In genomic region chr5:120427451-120427938, GRCm38 (mm10) we compare ENCODE assay signal across 17 mouse cellular contexts. TPM values are rescaled to one million over a fixed set of nuclear protein-coding genes. Genes with fewer than 3 reads are reported as not detected.
DNase-seq lines count a peak whose midpoint lies in the region; ATAC-seq and TF ChIP-seq lines count a peak whose summit lies in the region.
"Had no signal": no experiment of that assay in that cellular context is flagged by ENCODE, and none has a peak within 500 bp of the region (broad histone marks: within the 10 kb centered on the region; RNA-seq: fewer than 3 reads in every experiment).

No protein-coding gene starts in this region.

- DNase-seq in brain, embryonic 14.5 days (ENCODE audit: low read depth) = peak; percentile 81
- DNase-seq in forebrain, embryonic 11.5 days (ENCODE audit: low spot score) = peak; percentile 66
- no peak for DNase-seq in hindbrain, embryonic 14.5 days (ENCODE audit: low spot score)
- DNase-seq in midbrain, embryonic 14.5 days = peak; percentile 74
- DNase-seq in lung, postnatal 0 days (ENCODE audit: low spot score) = no peak
- no peak for DNase-seq in layer of hippocampus, adult 8-10 months (ENCODE audit: low spot score in 2 of 2)
- no peak for DNase-seq in gastrocnemius, postnatal 14 days
- DNase-seq: cerebellum, adult 8-10 months; gastrocnemius, postnatal 10 days; liver, embryonic 13.5 days had no signal

- H3K4me3 ChIP-seq in forebrain, embryonic 11.5 days (ENCODE audit: low read depth, low read length) = peak overlapping the region; percentile 24; the same call in 1 of the 2 replicates
- H3K4me3 ChIP-seq in hindbrain, embryonic 14.5 days (replicated peaks; ENCODE audit: low read length) = peak overlapping the region; percentile 35
- peak overlapping the region; percentile 44 for H3K4me3 ChIP-seq in midbrain, embryonic 14.5 days (replicated peaks; ENCODE audit: low read depth, low read length)
- H3K4me3 ChIP-seq in lung, postnatal 0 days (ENCODE audit: low read depth, low read length) = no peak overlapping the region
- H3K4me3 ChIP-seq: liver, embryonic 13.5 days had no signal

- no peak for TF ChIP-seq EP300 in lung, postnatal 0 days (IDR thresholded peaks at IDR 0.05)

- H3K27me3 ChIP-seq in forebrain, embryonic 11.5 days (ENCODE audit: control insufficient read depth, insufficient read depth, low read length) = peaks cover 84% of the 10 kb centered on the region
- H3K27me3 ChIP-seq in hindbrain, embryonic 14.5 days (ENCODE audit: control insufficient read depth, insufficient read depth, low read length) = peaks cover 81% of the 10 kb centered on the region
- peaks cover 67% of the 10 kb centered on the region for H3K27me3 ChIP-seq in midbrain, embryonic 14.5 days (ENCODE audit: control insufficient read depth, insufficient read depth, low read length)
- peaks cover 85% of the 10 kb centered on the region for H3K27me3 ChIP-seq in lung, postnatal 0 days (replicated peaks; ENCODE audit: insufficient read depth, low read length)

- H3K9me3 ChIP-seq in forebrain, embryonic 11.5 days (ENCODE audit: control insufficient read depth, low read length) = no peaks in the 10 kb centered on the region
- no peaks in the 10 kb centered on the region for H3K9me3 ChIP-seq in hindbrain, embryonic 14.5 days (ENCODE audit: control insufficient read depth, low read length)
- no peaks in the 10 kb centered on the region for H3K9me3 ChIP-seq in midbrain, embryonic 14.5 days (ENCODE audit: control insufficient read depth, low read length)
- no peaks in the 10 kb centered on the region for H3K9me3 ChIP-seq in lung, postnatal 0 days (ENCODE audit: low read length)
- H3K9me3 ChIP-seq: liver, embryonic 13.5 days had no signal

- intact Hi-C loops in gastrocnemius, postnatal 14 days (cut with DNase I; ENCODE audit: low total_unique reads) = no loop called here

- peak overlapping the region; percentile 68; the same call in 1 of the 2 replicates for H3K27ac ChIP-seq in forebrain, embryonic 11.5 days (ENCODE audit: low read depth, low read length)
- peak overlapping the region; percentile 94 for H3K27ac ChIP-seq in hindbrain, embryonic 14.5 days
- H3K27ac ChIP-seq in midbrain, embryonic 14.5 days (replicated peaks; ENCODE audit: low read depth, low read length) = peak overlapping the region; percentile 96
- H3K27ac ChIP-seq in lung, postnatal 0 days (ENCODE audit: low read length) = no peak overlapping the region
- H3K27ac ChIP-seq: liver, embryonic 13.5 days had no signal

- no peak for TF ChIP-seq CTCF in brain, embryonic 14.5 days (IDR thresholded peaks at IDR 0.05; ENCODE audit: borderline replicate concordance, extremely low read depth, insufficient read depth, insufficient read length)
- no peak for TF ChIP-seq CTCF in lung, postnatal 0 days (IDR thresholded peaks at IDR 0.05)

- 2% methylated on average over 33 of the region's 33 CpGs for WGBS in forebrain, embryonic 11.5 days
- under 1% methylated on average over 33 of the region's 33 CpGs for WGBS in hindbrain, embryonic 14.5 days
- under 1% methylated on average over 33 of the region's 33 CpGs for WGBS in midbrain, embryonic 14.5 days
- WGBS in lung, postnatal 0 days = under 1% methylated on average over 33 of the region's 33 CpGs

- peak overlapping the region; percentile 39 for H3K4me2 ChIP-seq in forebrain, embryonic 11.5 days (ENCODE audit: low read depth, low read length, severe bottlenecking)
- H3K4me2 ChIP-seq in hindbrain, embryonic 14.5 days (replicated peaks) = peak overlapping the region; percentile 71
- H3K4me2 ChIP-seq in midbrain, embryonic 14.5 days (ENCODE audit: low read length) = peak overlapping the region; percentile 72
- H3K4me2 ChIP-seq in lung, postnatal 0 days (replicated peaks; ENCODE audit: low read depth, low read length) = no peak overlapping the region
- H3K4me2 ChIP-seq: liver, embryonic 13.5 days had no signal

- H3K4me1 ChIP-seq in forebrain, embryonic 11.5 days (replicated peaks; ENCODE audit: control insufficient read depth, insufficient read depth, low read length) = peaks cover 9% of the 10 kb centered on the region; the same call in 1 of the 2 replicates
- no peaks in the 10 kb centered on the region for H3K4me1 ChIP-seq in hindbrain, embryonic 14.5 days (replicated peaks; ENCODE audit: control insufficient read depth, insufficient read depth, low read length)
- H3K4me1 ChIP-seq in midbrain, embryonic 14.5 days (ENCODE audit: control insufficient read depth, insufficient read depth, low read length) = no peaks in the 10 kb centered on the region
- no peaks in the 10 kb centered on the region for H3K4me1 ChIP-seq in lung, postnatal 0 days (ENCODE audit: insufficient read depth, low read depth, low read length)
- H3K4me1 ChIP-seq: liver, embryonic 13.5 days had no signal

- no peak for TF ChIP-seq POLR2A in brain, embryonic 14.5 days (IDR thresholded peaks at IDR 0.05; ENCODE audit: borderline replicate concordance, extremely low read depth, insufficient read depth, insufficient read length, poor library complexity, severe bottlenecking)

- no peaks in the 10 kb centered on the region for H3K36me3 ChIP-seq in forebrain, embryonic 11.5 days (ENCODE audit: control insufficient read depth, insufficient read depth, low read length)
- no peaks in the 10 kb centered on the region for H3K36me3 ChIP-seq in hindbrain, embryonic 14.5 days (replicated peaks; ENCODE audit: control insufficient read depth, insufficient read depth)
- H3K36me3 ChIP-seq in midbrain, embryonic 14.5 days (ENCODE audit: control insufficient read depth, insufficient read depth, low read length) = no peaks in the 10 kb centered on the region
- H3K36me3 ChIP-seq in lung, postnatal 0 days (ENCODE audit: insufficient read depth, low read length) = no peaks in the 10 kb centered on the region
- H3K36me3 ChIP-seq: liver, embryonic 13.5 days had no signal

- ATAC-seq in forebrain, embryonic 11.5 days (replicated peaks; ENCODE audit: low FRiP score) = no peak
- ATAC-seq in hindbrain, embryonic 14.5 days (ENCODE audit: low FRiP score) = no peak
- no peak for ATAC-seq in midbrain, embryonic 14.5 days (ENCODE audit: low FRiP score, low TSS enrichment)
- ATAC-seq in lung, postnatal 0 days = no peak
- ATAC-seq in activated CD4-positive, CD25-positive, alpha-beta regulatory T cell, adult 4 months = no peak
- ATAC-seq: intestine, postnatal 0 days had no signal

- peak overlapping the region; percentile 35; the same call in 1 of the 2 replicates for H3K9ac ChIP-seq in forebrain, embryonic 11.5 days (ENCODE audit: low read length)
- H3K9ac ChIP-seq in hindbrain, embryonic 14.5 days = peak overlapping the region; percentile 86
- peak overlapping the region; percentile 83 for H3K9ac ChIP-seq in midbrain, embryonic 14.5 days (replicated peaks; ENCODE audit: low read length)
- H3K9ac ChIP-seq in lung, postnatal 0 days (replicated peaks; ENCODE audit: low read depth) = no peak overlapping the region
- H3K9ac ChIP-seq: liver, embryonic 13.5 days had no signal

RNA-seq across cellular contexts. Expression of gene Lhx5, which starts 4.0 kb away (rescaled TPM):
- 9.3 and 30.0 TPM in 2 replicates for polyA plus RNA-seq in brain, embryonic 14.5 days (2012; rRNA removed)
- 22.7 and 25.2 TPM in 2 replicates for polyA plus RNA-seq in forebrain, embryonic 11.5 days (2014; fragmentation: Nextera tagmentation; extraction: Ambion mirVana)
- 20.4 and 23.1 TPM in 2 replicates for polyA plus RNA-seq in hindbrain, embryonic 14.5 days (2014; fragmentation: Nextera tagmentation; extraction: Ambion mirVana)
- 34.1 and 44.9 TPM in 2 replicates for polyA plus RNA-seq in midbrain, embryonic 14.5 days (2014; fragmentation: Nextera tagmentation; extraction: Ambion mirVana)
- polyA plus RNA-seq in lung, postnatal 0 days (2015; fragmentation: Nextera tagmentation; extraction: Ambion mirVana) = not detected in 2 replicates
- total RNA-seq in layer of hippocampus, adult 8-10 months (2022) = under 1 TPM in 2 of 4 experiments, not detected in 2; 0.10 to 0.11 TPM
- polyA plus RNA-seq in activated CD4-positive, CD25-positive, alpha-beta regulatory T cell, adult 4 months (2017; shearing (Covaris generic)) = not detected
- not detected for total RNA-seq in gastrocnemius, postnatal 14 days (2021)
- total RNA-seq: gastrocnemius, postnatal 10 days had no signal
- polyA plus RNA-seq: C2C12; heart, embryonic 16.5 days; liver, embryonic 13.5 days; urinary bladder, adult 2 months had no signal

RNA-seq across cellular contexts. Expression of gene Sdsl, which starts 45.1 kb away (rescaled TPM):
- polyA plus RNA-seq in brain, embryonic 14.5 days (2012; rRNA removed) = 8.6 and 8.9 TPM in 2 replicates
- polyA plus RNA-seq in forebrain, embryonic 11.5 days (2014; fragmentation: Nextera tagmentation; extraction: Ambion mirVana) = 4.5 and 6.0 TPM in 2 replicates
- polyA plus RNA-seq in hindbrain, embryonic 14.5 days (2014; fragmentation: Nextera tagmentation; extraction: Ambion mirVana) = 6.1 and 7.7 TPM in 2 replicates
- 6.0 TPM in 2 replicates for polyA plus RNA-seq in midbrain, embryonic 14.5 days (2014; fragmentation: Nextera tagmentation; extraction: Ambion mirVana)
- polyA plus RNA-seq in lung, postnatal 0 days (2015; fragmentation: Nextera tagmentation; extraction: Ambion mirVana) = 1.7 and 1.8 TPM in 2 replicates
- 10 to 100 TPM in 3 of 4 experiments, 1 to 10 TPM in 1; 7.5 to 11.6 (median 10.6) TPM for total RNA-seq in layer of hippocampus, adult 8-10 months (2022)
- polyA plus RNA-seq in activated CD4-positive, CD25-positive, alpha-beta regulatory T cell, adult 4 months (2017; shearing (Covaris generic)) = not detected
- total RNA-seq in gastrocnemius, postnatal 14 days (2021) = under 1 TPM; 0.40 to 0.55 TPM

RNA-seq across cellular contexts. Expression of gene Sds, which starts 48.8 kb away (rescaled TPM):
- polyA plus RNA-seq in brain, embryonic 14.5 days (2012; rRNA removed) = not detected in 2 replicates
- not detected in 2 replicates for polyA plus RNA-seq in forebrain, embryonic 11.5 days (2014; fragmentation: Nextera tagmentation; extraction: Ambion mirVana)
- not detected in 2 replicates for polyA plus RNA-seq in hindbrain, embryonic 14.5 days (2014; fragmentation: Nextera tagmentation; extraction: Ambion mirVana)
- polyA plus RNA-seq in midbrain, embryonic 14.5 days (2014; fragmentation: Nextera tagmentation; extraction: Ambion mirVana) = 0.55 TPM in 1 of 2 replicates, not detected in the other
- polyA plus RNA-seq in lung, postnatal 0 days (2015; fragmentation: Nextera tagmentation; extraction: Ambion mirVana) = not detected in 2 replicates
- under 1 TPM in 2 of 4 experiments, not detected in 2; 0.82 to 0.91 TPM for total RNA-seq in layer of hippocampus, adult 8-10 months (2022)
- not detected for polyA plus RNA-seq in activated CD4-positive, CD25-positive, alpha-beta regulatory T cell, adult 4 months (2017; shearing (Covaris generic))
- not detected for total RNA-seq in gastrocnemius, postnatal 14 days (2021)
- total RNA-seq: gastrocnemius, postnatal 10 days had no signal
- polyA plus RNA-seq: intestine, postnatal 0 days; large intestine, adult 2 months; liver, embryonic 13.5 days; small intestine, adult 2 months; urinary bladder, adult 2 months had no signal

Comparison
In these comparisons a context has a peak if more than half of its experiments do, and no peak if none do; other contexts are left out.
1. DNase-seq: peak in brain, embryonic 14.5 days (single experiment), forebrain, embryonic 11.5 days (single experiment) and midbrain, embryonic 14.5 days (single experiment); none in hindbrain, embryonic 14.5 days (single experiment), lung, postnatal 0 days (single experiment), layer of hippocampus, adult 8-10 months (0 of 2) and gastrocnemius, postnatal 14 days (single experiment).
2. RNA of gene Lhx5, which starts 4.0 kb away (polyA plus RNA-seq): 34.1 to 44.9 TPM in midbrain, embryonic 14.5 days, 9.3 to 30.0 TPM in brain, embryonic 14.5 days, 20.4 to 23.1 TPM in hindbrain, embryonic 14.5 days and 22.7 to 25.2 TPM in forebrain, embryonic 11.5 days; not detected in lung, postnatal 0 days and not detected in activated CD4-positive, CD25-positive, alpha-beta regulatory T cell, adult 4 months; every median in the first group is over 10 times any median in the second.